Mouse (Mus musculus) frontal cortex, postnatal 36 days (tissue): ENCODE results near the gene Rnf123.

Experiments used
- DNase-seq, 2 experiments: peaks; one replicate each; pipeline ENCODE4 v3.0.0; 2022; ENCODE audit warnings: low spot score in 2 of 2

The Rnf123 gene

DNA sequence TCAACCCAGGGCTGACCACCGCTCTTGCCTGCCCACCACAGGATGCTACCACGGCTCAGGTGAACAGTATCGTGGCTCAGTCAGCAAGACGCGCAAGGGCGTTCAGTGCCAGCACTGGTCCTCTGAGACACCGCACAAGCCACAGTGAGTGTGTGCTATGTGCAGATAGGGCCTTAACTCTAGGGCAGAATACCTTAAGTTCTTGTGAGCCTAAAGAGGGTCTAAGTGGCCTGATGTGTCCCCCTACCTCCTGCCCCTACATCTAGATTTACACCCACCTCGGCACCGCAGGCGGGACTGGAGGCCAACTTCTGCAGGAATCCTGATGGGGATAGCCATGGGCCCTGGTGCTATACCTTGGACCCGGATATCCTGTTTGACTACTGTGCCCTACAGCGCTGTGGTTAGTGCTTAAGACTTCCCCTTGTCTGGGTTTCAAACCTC lies at the start of gene Rnf123:
Rnf123 (minus strand) TSS at position 359 of the 444 bp plus-strand sequence.
- no peak for DNase-seq

GRCm38 (mm10) chr9:108132373-108132772 lies 49.2 kb upstream of the Rnf123 start:
- no peak for DNase-seq

DNA sequence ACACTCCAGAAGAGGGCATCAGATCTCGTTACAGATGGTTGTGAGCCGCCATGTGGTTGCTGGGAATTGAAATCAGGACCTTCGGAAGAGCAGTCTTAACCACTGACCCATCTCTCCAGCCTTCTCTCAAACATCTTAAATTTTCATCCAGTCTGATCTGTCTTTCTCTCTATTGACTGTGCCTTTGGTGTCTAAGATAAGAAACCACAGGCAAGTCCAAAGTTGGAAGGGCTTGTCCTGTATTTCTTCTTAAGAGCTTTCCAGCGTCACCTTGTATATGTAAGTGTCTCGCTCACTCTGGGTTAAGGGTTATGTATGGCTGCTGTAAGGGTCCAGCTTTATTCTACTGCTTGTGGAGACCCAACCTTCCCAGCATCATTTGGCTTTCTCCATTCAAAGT lies 48.4 kb upstream of the Rnf123 start:
- no peak for DNase-seq

- no peak for DNase-seq
Measured at GRCm38 (mm10) chr9:108129042-108129948, 46.1 kb upstream of the Rnf123 start.

GRCm38 (mm10) chr9:108128248-108128647 lies 45.1 kb upstream of the Rnf123 start:
- DNase-seq = peak; percentile 80 to 84

DNA sequence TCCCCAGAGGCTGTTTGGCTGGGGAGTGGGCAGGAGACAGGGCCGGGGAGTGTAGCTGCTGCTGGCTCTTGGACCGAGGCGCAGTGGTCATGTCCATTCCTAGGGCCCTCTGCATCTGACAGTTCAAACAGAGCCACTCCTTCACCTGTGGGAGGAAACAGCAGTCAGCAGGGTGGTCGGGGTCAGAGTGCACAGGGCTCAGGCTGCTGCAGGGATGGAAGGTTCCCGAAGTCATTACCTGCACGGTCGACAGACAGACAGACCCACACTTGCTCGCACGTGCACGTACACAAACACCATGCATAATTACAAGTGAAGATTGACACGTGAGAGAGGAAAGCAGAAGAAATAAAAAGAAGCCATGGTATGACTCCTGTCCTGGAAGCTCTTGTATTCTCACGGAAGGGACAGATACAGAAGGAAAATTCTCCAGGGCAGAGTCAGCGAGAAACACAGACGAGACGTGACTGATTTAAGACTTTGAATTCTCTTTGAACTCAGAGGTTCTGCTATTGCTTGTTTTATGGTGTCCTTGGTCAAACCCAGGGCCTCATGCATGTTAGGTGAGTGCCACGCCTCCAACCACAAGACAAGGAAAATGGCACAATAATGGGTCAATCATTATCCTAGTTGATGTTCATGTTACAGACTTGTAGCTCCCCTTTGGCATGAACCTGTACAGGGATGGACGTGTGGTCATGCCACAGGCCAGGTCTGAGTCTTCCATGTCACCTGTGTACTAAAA lies 43.5 kb upstream of the Rnf123 start:
- no peak for DNase-seq

DNA sequence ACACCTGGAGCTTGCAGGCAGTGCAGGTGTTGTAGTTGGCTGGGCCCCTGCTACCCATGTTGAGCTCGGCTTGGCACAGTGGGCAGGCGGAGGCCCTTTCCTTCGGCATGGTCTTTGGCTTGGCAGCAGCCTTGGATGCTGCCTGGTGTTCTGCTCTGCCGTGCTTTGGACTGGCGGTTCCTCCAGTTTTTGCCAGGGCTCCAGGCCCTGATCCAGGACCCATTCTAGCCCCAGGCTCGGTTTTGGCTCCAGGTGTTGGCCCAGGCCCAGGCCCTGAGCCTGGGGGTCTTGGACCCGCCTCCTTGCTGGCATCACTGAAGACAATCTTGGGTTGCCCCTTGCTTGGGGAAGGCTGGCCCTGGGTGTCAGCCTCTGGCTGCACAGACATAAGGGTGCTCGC lies 42.6 kb upstream of the Rnf123 start:
- DNase-seq = no peak

DNA sequence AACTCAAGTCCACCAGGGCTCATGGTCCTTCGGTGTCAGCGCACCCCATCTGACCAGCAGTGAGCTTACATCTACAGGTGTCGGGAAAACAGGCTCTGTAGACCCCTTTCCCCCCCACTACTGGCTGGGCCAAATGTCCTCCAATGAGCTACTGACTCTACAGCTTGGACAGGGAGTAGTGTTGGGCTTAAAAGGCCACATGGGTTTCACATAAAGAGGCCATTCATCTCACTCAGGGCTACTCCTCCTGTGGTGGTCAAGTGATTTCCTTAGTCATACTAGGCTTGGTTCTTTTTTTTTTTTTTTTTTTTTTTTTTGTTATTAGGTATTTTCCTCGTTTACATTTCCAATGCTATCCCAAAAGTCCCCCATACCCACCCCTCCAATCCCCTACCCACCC lies 40.8 kb upstream of the Rnf123 start:
- no peak for DNase-seq

DNA sequence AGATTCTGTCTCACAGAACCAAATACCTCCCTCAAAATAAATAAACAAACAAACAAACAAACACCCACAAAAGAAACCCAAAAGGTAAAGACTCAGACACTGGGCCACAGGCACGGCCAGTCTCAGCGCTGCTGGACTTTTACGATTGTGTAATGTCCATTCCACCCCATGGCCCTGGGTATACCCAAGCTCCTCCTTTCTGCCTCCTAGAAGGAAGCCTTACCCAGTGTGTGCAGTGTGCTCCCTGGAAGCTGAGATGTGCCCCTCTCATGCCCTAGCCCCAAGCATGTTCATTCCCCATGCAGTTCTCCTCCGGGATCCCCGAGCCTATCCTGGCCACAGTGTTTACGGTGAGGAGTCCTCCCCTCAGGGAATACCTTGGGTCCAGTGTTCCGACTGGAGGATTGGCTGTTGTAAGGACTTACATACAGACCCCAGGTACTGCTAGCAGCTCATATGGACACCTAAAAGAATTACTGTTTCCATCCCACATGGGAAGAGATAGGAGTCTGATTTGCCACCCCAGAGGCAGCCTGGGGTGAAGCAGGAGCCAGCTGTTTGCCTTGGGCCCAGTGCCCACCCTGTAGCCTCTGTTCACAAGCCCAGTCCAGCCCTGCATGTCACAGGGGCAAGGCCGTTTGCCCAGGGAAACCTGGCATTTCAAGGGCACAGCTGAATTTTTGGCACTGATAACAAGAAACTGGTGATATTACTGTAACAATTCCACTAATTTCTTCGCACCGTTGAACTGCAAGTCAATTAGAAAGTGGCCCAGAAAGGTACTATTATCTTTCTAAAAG lies 38.2 kb upstream of the Rnf123 start:
- DNase-seq = no peak

DNA sequence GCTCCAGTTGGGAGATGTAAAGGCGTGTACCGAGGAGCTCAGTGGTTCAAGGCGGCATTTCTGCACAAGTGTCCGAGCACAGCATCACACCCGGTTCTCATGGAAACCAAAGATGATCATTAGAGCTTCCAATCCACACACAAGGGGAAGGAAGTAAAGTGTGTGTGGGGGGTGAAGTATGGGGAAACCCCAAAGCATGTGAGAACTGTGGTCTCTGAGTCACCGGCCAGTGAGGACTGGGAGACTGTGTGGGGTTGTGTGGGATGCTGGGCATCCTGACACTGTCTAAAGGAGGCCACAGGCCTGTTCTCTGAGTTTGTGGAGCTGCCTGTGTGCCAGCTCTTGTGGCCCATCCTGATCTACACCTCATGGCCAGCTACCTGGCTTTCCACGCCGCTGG lies 37.5 kb upstream of the Rnf123 start:
- no peak for DNase-seq

- DNase-seq = no peak
Measured at GRCm38 (mm10) chr9:108119891-108120411, 36.8 kb upstream of the Rnf123 start.

GRCm38 (mm10) chr9:108117143-108117542 lies 34.0 kb upstream of the Rnf123 start:
- no peak for DNase-seq

DNA sequence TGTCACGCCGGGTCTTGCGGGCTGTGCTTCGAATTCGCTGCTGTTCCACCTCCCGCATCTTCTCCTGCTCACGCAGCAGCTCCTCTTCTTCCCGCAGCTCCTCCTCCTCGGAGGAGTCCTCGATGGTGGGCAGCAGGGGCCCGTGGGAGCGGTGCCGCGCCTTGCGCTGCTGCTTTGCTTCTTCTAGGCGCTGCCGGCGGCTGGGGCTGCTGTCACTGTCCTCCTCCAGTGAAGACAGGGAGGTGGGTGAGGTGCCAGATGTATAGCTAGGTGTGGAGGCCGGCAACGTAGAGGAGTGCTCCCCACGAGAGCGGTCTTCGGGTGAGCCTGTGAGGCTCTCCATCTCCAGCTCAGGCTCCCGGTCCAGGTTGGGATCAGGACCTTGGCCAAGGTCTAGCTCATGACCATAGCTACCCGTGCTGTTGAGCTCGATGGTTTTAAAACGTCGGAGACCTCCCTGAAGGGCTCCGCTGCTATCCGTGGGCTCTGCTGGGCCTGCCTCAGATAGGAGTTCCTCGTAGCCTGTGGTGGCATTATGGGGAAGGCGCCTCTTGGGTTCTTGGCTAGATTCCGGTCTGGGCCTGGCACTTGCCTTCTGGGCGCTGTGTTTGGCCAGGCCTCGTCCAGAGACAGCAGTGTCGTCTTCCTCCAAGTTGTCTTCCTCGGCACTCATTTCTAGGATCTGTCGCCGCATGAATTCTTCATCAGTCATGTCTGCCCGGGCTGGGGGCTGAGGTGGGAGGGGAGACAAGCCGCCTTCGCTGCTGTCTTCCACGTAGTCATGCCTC lies 32.3 kb upstream of the Rnf123 start:
- peak; percentile 68 to 74 for DNase-seq

GRCm38 (mm10) chr9:108112719-108113340 lies 29.7 kb upstream of the Rnf123 start:
- DNase-seq = no peak

- no peak for DNase-seq
Measured at GRCm38 (mm10) chr9:108111593-108112121, 28.5 kb upstream of the Rnf123 start.

DNA sequence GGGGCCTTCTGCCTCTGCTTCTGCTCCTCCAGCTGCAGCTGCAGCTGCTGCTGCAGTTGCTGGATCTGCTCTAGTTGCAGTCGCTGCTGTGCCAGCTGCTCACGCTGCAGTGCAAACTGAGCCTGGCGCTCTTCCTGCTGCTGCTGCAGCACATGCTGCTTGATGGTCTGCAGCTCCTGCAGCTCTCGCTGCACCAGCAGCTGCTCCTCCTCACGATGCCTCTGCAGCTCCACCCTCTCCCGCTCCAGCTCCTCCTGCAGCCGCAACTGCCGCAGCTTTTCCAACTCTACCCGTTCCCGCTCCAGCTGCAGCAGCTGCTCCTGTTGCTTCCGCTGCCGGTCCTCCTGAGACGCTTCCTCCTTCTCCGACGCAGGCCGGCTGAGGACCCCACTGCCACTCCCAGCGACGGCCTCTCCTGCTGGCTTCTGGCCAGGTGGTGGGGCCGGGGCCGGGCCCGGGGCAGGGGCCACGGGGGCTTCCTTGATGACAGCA lies 28.0 kb upstream of the Rnf123 start:
- no peak for DNase-seq

DNA sequence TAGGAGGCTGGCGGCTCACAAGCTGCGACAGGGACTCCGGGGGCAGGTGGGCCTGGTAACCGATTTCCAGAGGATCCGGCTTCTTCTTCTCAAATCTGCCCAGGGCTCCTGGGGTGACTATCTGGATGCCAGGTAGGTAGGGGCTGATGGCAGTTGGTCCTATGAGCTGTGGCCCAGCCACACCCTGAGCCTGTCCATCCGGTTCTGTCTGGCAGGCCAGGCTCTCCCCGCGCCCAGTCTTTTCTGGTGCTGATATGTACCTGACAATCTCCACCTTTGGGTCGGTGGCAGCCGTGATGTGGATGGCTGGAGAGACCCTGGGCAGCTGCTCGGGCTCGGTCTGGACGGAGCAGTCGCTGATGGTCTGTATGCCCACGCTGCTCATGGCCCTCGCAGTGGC lies 27.0 kb upstream of the Rnf123 start:
- DNase-seq = no peak

DNA sequence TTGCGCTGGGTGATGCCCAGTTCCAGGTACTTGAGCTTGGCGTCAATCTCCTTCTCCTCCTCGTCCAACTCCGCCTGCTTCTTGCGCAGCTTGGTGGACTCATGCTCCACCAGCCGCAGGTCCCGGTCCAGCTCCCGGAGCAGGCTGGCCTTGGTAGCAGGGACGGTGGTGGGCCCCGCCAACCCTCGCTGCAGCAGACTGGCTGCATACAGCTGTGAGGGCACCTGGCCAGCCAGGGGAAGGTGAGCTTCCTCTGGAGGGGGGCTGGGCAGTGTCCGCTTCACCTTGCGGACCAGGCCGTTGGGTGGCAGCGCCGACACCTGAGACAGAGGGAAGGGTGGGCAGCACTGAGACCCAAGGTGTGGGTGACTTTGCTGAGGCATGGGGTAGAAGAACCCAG lies 24.7 kb upstream of the Rnf123 start:
- DNase-seq = no peak

- DNase-seq = no peak
Measured at GRCm38 (mm10) chr9:108106090-108106489, 22.9 kb upstream of the Rnf123 start.

DNA sequence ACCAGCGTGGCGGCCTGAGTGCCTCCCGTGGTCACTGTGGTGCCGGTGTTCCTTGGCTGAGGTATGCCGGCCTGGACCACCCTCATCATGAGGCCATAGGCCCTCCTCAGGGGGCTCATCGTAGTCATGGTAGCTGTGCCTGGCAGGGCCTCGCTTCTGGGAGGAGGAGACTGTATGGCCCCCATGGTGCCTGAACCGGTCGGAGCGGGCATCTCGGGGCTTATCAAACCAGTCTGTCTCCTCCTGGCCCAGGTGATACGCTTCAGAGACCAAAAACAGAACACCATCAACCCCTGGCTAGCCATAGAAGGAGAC lies 22.4 kb upstream of the Rnf123 start:
- no peak for DNase-seq
